Mouse (Mus musculus) WW6 (cell line): ENCODE measurements around the gene Mast4.

Experiments used
- DNase-seq: peaks from one replicate; pipeline ENCODE4 v3.0.0-alpha.2; 2013; ENCODE audit warnings: low read depth, low spot score

Mast4 gene

GRCm38 (mm10) chr13:102989616-102990015, 344.7 kb downstream of the Mast4 start:
- no peak for DNase-seq

- DNase-seq = no peak
Observed at GRCm38 (mm10) chr13:102988976-102989375, 345.3 kb downstream of the Mast4 start.

GRCm38 (mm10) chr13:102988251-102988895, 345.9 kb downstream of the Mast4 start:
- no peak for DNase-seq

GRCm38 (mm10) chr13:102984550-102984949, 349.7 kb downstream of the Mast4 start:
- DNase-seq = no peak

- DNase-seq = no peak
Observed at GRCm38 (mm10) chr13:102973853-102974252, 360.4 kb downstream of the Mast4 start.

- no peak for DNase-seq
Observed at GRCm38 (mm10) chr13:102963471-102963870, 370.8 kb downstream of the Mast4 start.

- no peak for DNase-seq
Observed at GRCm38 (mm10) chr13:102958273-102959270, 375.7 kb downstream of the Mast4 start.

- DNase-seq = peak; percentile 24
Observed at GRCm38 (mm10) chr13:102957508-102958272, 376.6 kb downstream of the Mast4 start.

GRCm38 (mm10) chr13:102955506-102955905, 378.8 kb downstream of the Mast4 start:
- no peak for DNase-seq

- no peak for DNase-seq
Observed at GRCm38 (mm10) chr13:102949756-102950155, 384.5 kb downstream of the Mast4 start.

GRCm38 (mm10) chr13:102948966-102949365, 385.3 kb downstream of the Mast4 start:
- DNase-seq = no peak

GRCm38 (mm10) chr13:102947546-102947945, 386.8 kb downstream of the Mast4 start:
- no peak for DNase-seq

GRCm38 (mm10) chr13:102946024-102946821, 388.1 kb downstream of the Mast4 start:
- no peak for DNase-seq

- no peak for DNase-seq
Observed at GRCm38 (mm10) chr13:102945450-102945849, 388.8 kb downstream of the Mast4 start.

GRCm38 (mm10) chr13:102944516-102944915, 389.8 kb downstream of the Mast4 start:
- no peak for DNase-seq

GRCm38 (mm10) chr13:102942557-102942956, 391.7 kb downstream of the Mast4 start:
- no peak for DNase-seq

- no peak for DNase-seq
Observed at GRCm38 (mm10) chr13:102940476-102940875, 393.8 kb downstream of the Mast4 start.

- DNase-seq = no peak
Observed at GRCm38 (mm10) chr13:102936233-102936632, 398.1 kb downstream of the Mast4 start.

GRCm38 (mm10) chr13:102935788-102936187, 398.5 kb downstream of the Mast4 start:
- DNase-seq = no peak

- no peak for DNase-seq
Observed at GRCm38 (mm10) chr13:102933702-102934101, 400.6 kb downstream of the Mast4 start.

- DNase-seq = no peak
Observed at GRCm38 (mm10) chr13:102932434-102932833, 401.9 kb downstream of the Mast4 start.
